Mouse (Mus musculus) heart, adult 2 months (tissue): Measurements from ENCODE around the gene Cd200r3. TPM values are rescaled to one million over a fixed set of nuclear protein-coding genes. Genes with fewer than 3 reads are reported as not detected.

Experiments used
- DNase-seq, 2 experiments: peaks; one replicate each; pipeline ENCODE4 v3.0.0; 2021
- H3K27ac ChIP-seq: fragments of 200-600 bp; 2 replicates; pipeline ENCODE4 v1.8.1; 2022
- H3K27me3 ChIP-seq: fragments of 200-500 bp; 2 replicates; pipeline ENCODE4 v1.6.1; 2012; ENCODE audit warnings: mild to moderate bottlenecking, low read length, inconsistent platforms, mixed read lengths; ENCODE audit not compliant: control insufficient read depth, insufficient read depth
- H3K36me3 ChIP-seq: fragments of 200-500 bp; 2 replicates; pipeline ENCODE4 v1.6.1; 2012; ENCODE audit warnings: low read length, inconsistent platforms; ENCODE audit not compliant: control insufficient read depth, insufficient read depth
- H3K4me1 ChIP-seq: fragments of 200-500 bp; 2 replicates; pipeline ENCODE4 v1.6.1; 2011; ENCODE audit warnings: low read length; ENCODE audit not compliant: control insufficient read depth, insufficient read depth
- H3K4me3 ChIP-seq: fragments of 200-600 bp; 2 replicates; pipeline ENCODE4 v1.8.1; 2022
- H3K79me2 ChIP-seq: fragments of 200-500 bp; replicated peaks from 2 replicates; pipeline ENCODE4 v1.6.1; 2012; ENCODE audit warnings: mild to moderate bottlenecking, inconsistent platforms, low read length, moderate library complexity, mixed read lengths; ENCODE audit not compliant: control insufficient read depth, insufficient read depth
- H3K9ac ChIP-seq: fragments of 200-500 bp; 2 replicates; pipeline ENCODE4 v1.6.1; 2012; ENCODE audit warnings: low read depth, mild to moderate bottlenecking, control low read depth, inconsistent platforms, low read length, mixed read lengths
- CTCF ChIP-seq: fragments of 200-600 bp; IDR thresholded peaks from 2 replicates; pipeline ENCODE4 v1.8.1; 2022; ENCODE audit warnings: antibody characterized with exemption, mild to moderate bottlenecking, moderate library complexity
- EP300 ChIP-seq: fragments of 200-500 bp; IDR thresholded peaks from 2 replicates; pipeline ENCODE4 v1.6.1; 2011; ENCODE audit warnings: low read depth, low read length, control low read depth; ENCODE audit not compliant: insufficient read depth
- POLR2A ChIP-seq: fragments of 200-500 bp; IDR thresholded peaks from 2 replicates; pipeline ENCODE4 v1.6.1; 2011; ENCODE audit warnings: mild to moderate bottlenecking, low read depth, low read length, control low read depth; ENCODE audit not compliant: insufficient read depth
- WGBS: fragments of 180-500 bp; shearing (Covaris S2); methylation state at CpG from one replicate; pipeline ENCODE4 v1.1.7; 2018; 5-methylcytosine and 5-hydroxymethylcytosine counted together
- intact Hi-C: fragments of 180-260 bp; cut with DNase I; formaldehyde crosslinking; loops from one replicate; pipeline ENCODE4 v1.15.1; 2025
- polyA plus RNA-seq: library from polyadenylated mRNA; depleted of rRNA; stranded (reverse); fragments of >200 nt; gene quantifications from 2 replicates; pipeline ENCODE4 v1.2.3, GENCODE M21; 2012
- total RNA-seq, 2 experiments: library from RNA; stranded (reverse); gene quantifications; 2 replicates each; pipeline ENCODE4 v1.2.3; 2021

Cd200r3 gene
- total and polyA plus RNA-seq, 3 experiments: not detected

GRCm38 (mm10) chr16:44976081-44976480, 32.6 kb downstream of the Cd200r3 start:
- H3K27me3 ChIP-seq: no peaks in the 10 kb centered on the region

DNA sequence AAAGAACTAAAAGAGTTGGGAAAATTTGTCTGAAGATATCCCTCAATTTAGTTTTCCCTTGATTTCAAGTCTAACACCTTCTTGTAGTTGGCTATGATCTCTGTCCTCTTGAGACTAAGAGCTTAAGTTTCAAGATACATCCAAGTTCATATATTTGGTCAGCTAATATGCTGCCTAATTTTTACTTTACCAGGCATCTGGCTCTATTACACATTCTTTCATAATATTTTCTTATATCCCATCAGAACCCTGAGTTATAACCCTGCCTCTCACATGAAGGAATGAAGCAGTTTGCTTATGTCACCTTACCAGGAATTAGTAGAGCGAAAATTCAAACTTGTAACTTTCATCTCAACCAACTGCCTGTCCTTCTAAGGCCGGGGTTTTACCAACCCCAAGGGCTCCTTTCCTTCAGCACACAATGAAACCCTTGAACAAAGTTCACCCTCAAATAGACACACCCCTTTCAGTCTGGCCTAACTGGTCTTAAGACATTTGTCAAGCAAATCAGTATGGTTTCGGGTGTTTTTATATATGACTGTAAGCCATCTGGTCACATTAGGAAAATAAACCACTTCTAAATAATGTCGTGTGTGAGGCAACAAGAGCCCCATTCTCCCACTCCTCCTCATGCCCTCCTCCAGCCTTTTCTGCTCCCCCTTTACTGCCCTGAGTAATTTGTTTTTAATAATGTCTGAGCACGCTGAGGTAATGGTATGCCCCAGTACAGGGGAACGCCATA, 33.6 kb downstream of the Cd200r3 start:
- Histone ChIP-seq H3K27ac (no peak overlapping the region), H3K4me1 (no peaks in the 10 kb centered on the region), H3K4me3 (no peak overlapping the region), H3K36me3 (no peaks in the 10 kb centered on the region), H3K9ac (no peak overlapping the region), H3K79me2 (no peaks in the 10 kb centered on the region), H3K27me3 (no peaks in the 10 kb centered on the region)
- no peak for DNase-seq
- 77% methylated on average over 6 of the region's 6 CpGs for WGBS
- intact Hi-C loops: no loop called here
- TF ChIP-seq EP300 (no peak), POLR2A (no peak), CTCF (no peak)

More at GRCm38 (mm10) chr16:44976081-44976480, 32.6 kb downstream of the Cd200r3 start:
- H3K9ac ChIP-seq: no peak overlapping the region
- intact Hi-C loops: no loop called here
- no peaks in the 10 kb centered on the region for H3K79me2 ChIP-seq
- no peaks in the 10 kb centered on the region for H3K36me3 ChIP-seq
- no peak for TF ChIP-seq CTCF
- TF ChIP-seq EP300: no peak
- no peak for TF ChIP-seq POLR2A
- H3K27ac ChIP-seq: no peak overlapping the region
- DNase-seq: no peak
- no peak overlapping the region for H3K4me3 ChIP-seq
- no peaks in the 10 kb centered on the region for H3K4me1 ChIP-seq

GRCm38 (mm10) chr16:44978193-44978592, 34.7 kb downstream of the Cd200r3 start:
- H3K36me3 ChIP-seq: no peaks in the 10 kb centered on the region
- no peak for DNase-seq
- no peak overlapping the region for H3K4me3 ChIP-seq
- intact Hi-C loops: no loop called here
- 91% methylated on average over 2 of the region's 2 CpGs for WGBS
- TF ChIP-seq POLR2A: no peak
- TF ChIP-seq EP300: no peak
- no peak for TF ChIP-seq CTCF
- H3K4me1 ChIP-seq: no peaks in the 10 kb centered on the region
- H3K79me2 ChIP-seq: no peaks in the 10 kb centered on the region
- H3K27me3 ChIP-seq: no peaks in the 10 kb centered on the region
- no peak overlapping the region for H3K27ac ChIP-seq
- H3K9ac ChIP-seq: no peak overlapping the region

- WGBS: 74% methylated on average over 3 of the region's 3 CpGs
- H3K79me2 ChIP-seq: no peaks in the 10 kb centered on the region
- H3K27ac ChIP-seq: no peak overlapping the region
- intact Hi-C loops: no loop called here
- no peaks in the 10 kb centered on the region for H3K27me3 ChIP-seq
- H3K4me3 ChIP-seq: no peak overlapping the region
- no peaks in the 10 kb centered on the region for H3K4me1 ChIP-seq
- H3K9ac ChIP-seq: no peak overlapping the region
- TF ChIP-seq EP300 (no peak), CTCF (no peak), POLR2A (no peak)
- H3K36me3 ChIP-seq: no peaks in the 10 kb centered on the region
- no peak for DNase-seq
Observed at GRCm38 (mm10) chr16:44979355-44979896, 35.9 kb downstream of the Cd200r3 start.

DNA sequence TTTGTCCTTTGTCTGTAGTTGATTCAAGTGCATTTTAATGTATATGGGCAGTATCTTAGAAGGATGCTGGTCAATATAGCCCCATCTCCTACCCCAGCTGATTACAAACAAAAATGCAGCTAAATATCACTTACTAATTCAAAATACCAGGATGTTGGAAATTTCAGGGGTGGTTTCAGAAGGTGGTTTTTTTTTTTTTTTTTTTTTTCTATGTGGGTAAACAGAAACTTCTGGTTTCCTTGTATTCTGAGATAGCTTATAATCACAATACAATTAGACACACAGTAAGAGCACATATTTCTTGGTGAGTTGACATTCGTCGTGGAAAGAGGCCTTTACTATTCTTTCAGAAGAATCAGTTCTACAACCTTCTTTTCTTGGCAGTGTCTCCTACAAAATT, 39.5 kb downstream of the Cd200r3 start:
- 63% methylated on average over 2 of the region's 2 CpGs for WGBS
- Histone ChIP-seq H3K27ac (no peak overlapping the region), H3K4me1 (no peaks in the 10 kb centered on the region), H3K27me3 (no peaks in the 10 kb centered on the region), H3K4me3 (no peak overlapping the region), H3K79me2 (no peaks in the 10 kb centered on the region), H3K36me3 (no peaks in the 10 kb centered on the region), H3K9ac (no peak overlapping the region)
- DNase-seq: no peak
- TF ChIP-seq EP300 (no peak), CTCF (no peak), POLR2A (no peak)
- intact Hi-C loops: no loop called here

- Histone ChIP-seq H3K4me3 (no peak overlapping the region), H3K79me2 (no peaks in the 10 kb centered on the region), H3K27me3 (no peaks in the 10 kb centered on the region), H3K4me1 (no peaks in the 10 kb centered on the region), H3K9ac (no peak overlapping the region), H3K27ac (no peak overlapping the region), H3K36me3 (no peaks in the 10 kb centered on the region)
- no peak for TF ChIP-seq CTCF
- TF ChIP-seq EP300: no peak
- no peak for TF ChIP-seq POLR2A
- WGBS: 61% methylated on average over 3 of the region's 3 CpGs
- intact Hi-C loops: no loop called here
- DNase-seq: no peak
Observed at GRCm38 (mm10) chr16:44983379-44984060, 40.0 kb downstream of the Cd200r3 start.
